Mouse (Mus musculus): ENCODE measurements around the gene Phf2.

The Phf2 gene

GRCm38 (mm10) chr13:48774506-48774905 lies 96.4 kb downstream of the Phf2 start:
- in situ Hi-C loops (cut with MboI; ENCODE audit: unreplicated experiment in 2 of 2): no loop called here

GRCm38 (mm10) chr13:48768109-48768508 lies 102.8 kb downstream of the Phf2 start:
- in situ Hi-C loops (cut with MboI; ENCODE audit: unreplicated experiment in 2 of 2): no loop called here

DNA sequence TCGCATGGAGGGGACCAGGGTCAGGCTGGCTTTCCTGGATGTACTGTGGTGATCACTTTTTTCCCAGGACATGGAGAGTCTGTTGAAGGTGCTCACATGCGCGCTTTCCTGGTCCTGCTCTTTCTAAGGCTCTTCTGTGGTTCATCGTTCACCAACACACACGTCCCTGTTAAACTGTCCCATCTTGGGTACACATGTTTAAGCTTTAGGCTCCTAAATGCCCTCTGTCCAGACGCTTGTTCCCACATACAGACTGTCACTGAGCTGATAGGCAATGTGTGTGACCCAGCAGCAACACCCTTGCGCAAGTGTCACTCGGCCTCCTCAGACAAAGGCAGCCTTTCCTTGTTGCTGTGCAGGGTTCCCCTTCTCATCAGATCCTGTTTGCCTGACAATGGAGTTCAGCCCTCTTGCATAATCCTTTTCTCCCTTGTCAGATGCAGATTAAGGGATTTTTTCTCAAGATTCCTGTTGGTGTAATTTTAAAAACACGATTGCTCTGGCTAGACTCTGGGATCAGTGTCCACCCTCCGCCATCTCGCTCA lies 107.1 kb downstream of the Phf2 start:
- in situ Hi-C loops (cut with MboI; ENCODE audit: unreplicated experiment in 2 of 2): no loop called here

DNA sequence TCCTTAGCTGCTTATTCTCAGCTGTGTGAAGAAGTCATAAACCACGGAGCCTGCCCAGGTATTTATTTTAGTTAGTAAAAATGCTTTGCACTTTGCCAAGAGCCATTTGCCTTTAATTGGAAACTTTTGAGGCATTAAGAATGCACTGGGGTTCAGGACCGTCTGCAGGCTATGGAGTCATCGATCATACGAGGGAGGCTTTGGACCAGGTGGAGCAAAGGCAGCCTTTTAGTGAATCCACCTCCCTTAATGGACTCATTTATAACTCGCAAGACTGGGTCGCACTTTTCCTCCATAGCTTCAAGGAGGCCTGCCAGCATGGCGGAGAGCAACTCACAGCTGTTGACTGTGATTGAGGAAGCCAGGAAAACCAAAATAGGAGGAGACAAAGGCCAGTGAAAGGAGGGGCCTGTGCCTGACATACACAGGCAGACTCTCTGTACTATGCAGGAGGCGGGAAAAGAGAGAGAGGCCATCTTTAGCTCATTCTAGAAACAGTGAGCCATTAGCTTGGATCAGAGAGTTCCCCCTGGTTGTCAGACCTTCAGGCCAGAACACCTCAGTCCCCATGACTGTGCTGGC lies 110.0 kb downstream of the Phf2 start:
- in situ Hi-C loops (cut with MboI; ENCODE audit: unreplicated experiment in 2 of 2): no loop called here

DNA sequence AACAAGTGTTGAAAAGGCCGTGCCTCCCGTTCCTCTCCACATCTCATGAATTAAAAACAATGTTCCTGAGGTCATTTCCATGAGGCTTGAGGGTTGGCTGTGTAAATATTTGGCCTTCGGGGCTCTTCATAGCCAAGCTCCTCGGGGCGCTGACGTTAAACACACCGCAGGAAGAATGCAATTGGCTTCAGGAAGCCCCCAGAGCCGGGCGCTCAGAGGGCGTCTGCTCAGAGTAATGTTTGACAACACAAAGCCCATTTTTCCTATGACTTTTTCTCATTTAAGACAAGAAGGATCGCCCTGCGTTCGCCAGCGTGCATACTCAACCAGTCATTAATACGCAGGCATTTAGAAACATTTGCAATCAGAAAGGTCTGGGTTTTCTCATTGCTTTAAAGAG lies 114.2 kb downstream of the Phf2 start:
- in situ Hi-C loops (cut with MboI; ENCODE audit: unreplicated experiment in 2 of 2): no loop called here
